Comparison of ENCODE assay signal across 8 mouse cellular contexts in the genomic region with DNA sequence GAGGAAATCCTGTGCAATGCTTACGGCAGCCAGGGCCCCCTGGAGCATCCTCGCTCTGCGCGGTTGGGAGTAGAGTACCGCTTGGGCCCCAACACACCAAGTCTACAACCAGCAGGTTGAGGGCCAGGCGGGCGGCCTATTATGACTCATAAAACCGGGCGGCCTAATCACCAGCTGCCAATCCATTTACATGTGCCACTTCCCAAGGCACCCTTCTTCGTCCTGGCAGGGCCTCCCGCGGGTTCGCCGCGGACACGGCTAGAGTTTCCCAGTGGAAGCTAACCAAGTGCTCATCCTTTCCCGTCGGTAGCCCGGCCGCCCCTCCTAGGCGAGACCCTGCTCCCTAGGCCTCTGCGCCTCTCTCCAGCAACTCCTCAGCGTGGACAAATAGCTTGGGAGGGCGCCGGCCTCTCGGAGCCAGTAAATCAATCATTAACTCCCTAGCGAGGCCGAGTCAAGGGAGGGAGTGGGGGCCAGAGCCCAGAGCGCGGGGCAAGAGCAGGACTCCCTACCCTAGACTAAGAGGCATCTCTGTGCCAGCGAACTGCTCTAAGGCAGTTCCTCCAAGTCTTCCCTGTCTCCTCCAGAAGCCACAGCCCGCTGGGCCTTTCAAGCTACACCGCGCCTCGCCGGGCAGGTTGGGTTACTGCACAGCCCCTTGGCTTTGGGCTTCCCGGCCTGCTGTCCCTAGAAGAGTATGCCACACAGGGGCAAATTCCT.
DNase-seq lines count a peak whose midpoint lies in the region; ATAC-seq lines count a peak whose summit lies in the region.

No protein-coding gene starts in this region.

- H3K36me3 ChIP-seq in heart, embryonic 15.5 days, result no peaks in the 10 kb centered on the region
- H3K36me3 ChIP-seq in midbrain, embryonic 15.5 days (replicated peaks), result no peaks in the 10 kb centered on the region

- 11% methylated on average over 36 of the region's 37 CpGs for WGBS in heart, embryonic 15.5 days
- whole genome bisulfite sequencing in midbrain, embryonic 15.5 days, result 7% methylated on average over 37 of the region's 37 CpGs

- H3K9me3 ChIP-seq in heart, embryonic 15.5 days (replicated peaks), result no peaks in the 10 kb centered on the region
- no peaks in the 10 kb centered on the region for H3K9me3 ChIP-seq in midbrain, embryonic 15.5 days

- DNase-seq in CD4-positive, CD25-positive, alpha-beta regulatory T cell, adult 2 months (ENCODE audit: low read depth, low spot score), result peak; percentile 45
- peak; percentile 46 for DNase-seq in urinary bladder, postnatal 14 days (ENCODE audit: low spot score)
- DNase-seq in urinary bladder, postnatal 10 days (ENCODE audit: low spot score), result no peak
- DNase-seq in kidney, postnatal 4 days, result peak; percentile 64 to 79

- H3K27ac ChIP-seq in heart, embryonic 15.5 days, result peak overlapping the region; percentile 98
- H3K27ac ChIP-seq in midbrain, embryonic 15.5 days, result peak overlapping the region; percentile 93

- ATAC-seq in CD4-positive, CD25-positive, alpha-beta regulatory T cell, adult 4 months, result no peak
- ATAC-seq in heart, embryonic 15.5 days (replicated peaks; ENCODE audit: insufficient number of reproducible peaks, insufficient read depth, low FRiP score, low read depth), result no peak
- 0 out of 2 replicates have a peak, but pooled peaks have one; percentile 3 for ATAC-seq in midbrain, embryonic 15.5 days (replicated peaks)
- ATAC-seq in monocyte, adult 5-6 weeks (replicated peaks; ENCODE audit: insufficient number of reproducible peaks, low FRiP score, low TSS enrichment, poor library complexity, severe bottlenecking), result no peak

- H3K9ac ChIP-seq in heart, embryonic 15.5 days, result peak overlapping the region; percentile 70
- H3K9ac ChIP-seq in midbrain, embryonic 15.5 days, result peak overlapping the region; percentile 37; the same call in 1 of the 2 replicates

- H3K4me2 ChIP-seq in heart, embryonic 15.5 days, result peak overlapping the region; percentile 87
- H3K4me2 ChIP-seq in midbrain, embryonic 15.5 days, result peak overlapping the region; percentile 92

- peaks cover 66% of the 10 kb centered on the region for H3K27me3 ChIP-seq in heart, embryonic 15.5 days
- peaks cover 30% of the 10 kb centered on the region for H3K27me3 ChIP-seq in midbrain, embryonic 15.5 days (replicated peaks)

- peak overlapping the region; percentile 59 for H3K4me3 ChIP-seq in heart, embryonic 15.5 days
- H3K4me3 ChIP-seq in midbrain, embryonic 15.5 days, result peak overlapping the region; percentile 45

- peaks cover 35% of the 10 kb centered on the region for H3K4me1 ChIP-seq in heart, embryonic 15.5 days (replicated peaks)
- peaks cover 45% of the 10 kb centered on the region for H3K4me1 ChIP-seq in midbrain, embryonic 15.5 days
